Mouse (Mus musculus) myocyte (in vitro differentiated cells): ENCODE measurements around the gene Zfp36l3.
"Not testable (repeated sequence)": the region's sequence is repeated elsewhere in the genome, so short reads cannot be mapped to it uniquely, and the experiment has no call there.

Experiments
- CEBPB ChIP-seq: IDR thresholded peaks from 2 replicates; pipeline ENCODE4 v1.6.1; 2011; ENCODE audit warnings: mild to moderate bottlenecking, moderate library complexity; ENCODE audit not compliant: poor library complexity, insufficient read depth, severe bottlenecking
- E2F4 ChIP-seq: IDR thresholded peaks from one replicate; pipeline ENCODE4 v1.6.1; 2011; ENCODE audit warnings: mild to moderate bottlenecking, control low read depth, moderate library complexity; ENCODE audit not compliant: insufficient read depth
- MAX ChIP-seq: IDR thresholded peaks from one replicate; pipeline ENCODE4 v1.6.1; 2011; ENCODE audit warnings: low read depth, mild to moderate bottlenecking, control low read depth
- MYOG ChIP-seq, 3 experiments: IDR thresholded peaks; one replicate each; pipeline ENCODE4 v1.6.1; 2011; ENCODE audit warnings: control low read depth in 2 of 3, low read depth in 2 of 3, mild to moderate bottlenecking in 2 of 3; ENCODE audit not compliant: insufficient read length in 2 of 3, control insufficient read depth in 1 of 3, insufficient read depth in 1 of 3
- POLR2A ChIP-seq: IDR thresholded peaks from one replicate; pipeline ENCODE4 v1.6.1; 2011; ENCODE audit warnings: low read depth, mild to moderate bottlenecking, control low read depth, moderate library complexity; ENCODE audit not compliant: insufficient read length
- POLR2AphosphoS2 ChIP-seq: IDR thresholded peaks from one replicate; pipeline ENCODE4 v1.6.1; 2011; ENCODE audit warnings: low read depth, control low read depth; ENCODE audit not compliant: insufficient read length
- REST ChIP-seq: IDR thresholded peaks from one replicate; pipeline ENCODE4 v1.6.1; 2011; ENCODE audit warnings: mild to moderate bottlenecking, control low read depth, moderate library complexity; ENCODE audit not compliant: insufficient read depth, insufficient read length
- TCF12 ChIP-seq: IDR thresholded peaks from one replicate; pipeline ENCODE4 v1.6.1; 2011; ENCODE audit warnings: mild to moderate bottlenecking, control low read depth; ENCODE audit not compliant: poor library complexity, insufficient read depth, severe bottlenecking
- TCF3 ChIP-seq: IDR thresholded peaks from one replicate; pipeline ENCODE4 v1.6.1; 2011; ENCODE audit warnings: low read depth, control low read depth; ENCODE audit not compliant: insufficient read length
- USF1 ChIP-seq: IDR thresholded peaks from one replicate; pipeline ENCODE4 v1.6.1; 2011; ENCODE audit warnings: low read depth, mild to moderate bottlenecking, control low read depth, moderate library complexity

DNA sequence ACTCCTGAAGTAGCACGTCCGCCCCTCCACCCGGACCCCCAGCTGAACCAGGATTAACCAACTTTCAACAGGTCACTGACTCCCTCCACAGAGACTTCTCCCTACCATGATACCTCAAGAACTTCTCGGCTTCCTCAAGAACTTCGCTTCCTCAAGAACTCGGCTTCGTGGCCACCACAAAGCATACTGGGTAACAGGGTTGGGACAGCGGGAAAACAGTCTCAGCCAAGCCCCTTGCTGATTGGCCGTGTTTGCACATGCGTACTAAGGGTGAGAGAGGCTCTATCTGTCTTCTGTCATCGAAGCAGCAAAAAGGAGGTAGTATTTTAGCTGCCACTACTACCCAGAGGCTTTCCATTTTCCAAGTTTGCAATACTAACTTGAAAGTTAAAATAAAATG, 21.3 kb upstream of the Zfp36l3 start, which contains the start of gene Xlr:
- TF ChIP-seq CEBPB; TCF3; POLR2A; POLR2AphosphoS2; MYOG (IDR thresholded peaks at IDR 0.05; ENCODE audit: control insufficient read depth in 1 of 3, insufficient read depth in 1 of 3, insufficient read length in 2 of 3, low read depth in 2 of 3); TCF12; REST; MAX; USF1: not testable (repeated sequence)
- peak; percentile 71 for TF ChIP-seq E2F4
